Mouse (Mus musculus) kidney, postnatal 0 days (tissue): ENCODE data around the gene Slc6a19. TPM values are rescaled to one million over a fixed set of nuclear protein-coding genes. Genes with fewer than 3 reads are reported as not detected.

Source experiments
- ATAC-seq: fragments of 200-750 bp; cut with Nextera tagmentation; replicated peaks from 2 replicates; pipeline ENCODE4 v1.8.0; 2017; ENCODE audit warnings: low read depth, moderate number of reproducible peaks, moderate TSS enrichment, moderate library complexity; ENCODE audit not compliant: low FRiP score
- DNase-seq: peaks from one replicate; pipeline ENCODE4 v3.0.0-alpha.2; 2016; ENCODE audit warnings: low spot score
- H3K27ac ChIP-seq: fragments of 300-500 bp; sonication (generic); 2 replicates; pipeline ENCODE4 v1.5.1; 2014; ENCODE audit warnings: mild to moderate bottlenecking
- H3K27me3 ChIP-seq: fragments of 300-500 bp; sonication (generic); 2 replicates; pipeline ENCODE4 v1.6.1; 2014; ENCODE audit warnings: low read length, mixed read lengths; ENCODE audit not compliant: insufficient read depth
- H3K36me3 ChIP-seq: fragments of 300-500 bp; sonication (generic); 2 replicates; pipeline ENCODE4 v1.6.1; 2014; ENCODE audit warnings: low read length, mixed read lengths; ENCODE audit not compliant: insufficient read depth
- H3K4me1 ChIP-seq: fragments of 300-500 bp; sonication (generic); replicated peaks from 2 replicates; pipeline ENCODE4 v1.6.1; 2014; ENCODE audit warnings: antibody characterized with exemption, low read length, mixed read lengths; ENCODE audit not compliant: insufficient read depth
- H3K4me2 ChIP-seq: fragments of 300-500 bp; sonication (generic); 2 replicates; pipeline ENCODE4 v1.6.1; 2014; ENCODE audit warnings: mild to moderate bottlenecking, low read length, moderate library complexity, mixed read lengths
- H3K4me3 ChIP-seq: fragments of 300-500 bp; sonication (generic); replicated peaks from 2 replicates; pipeline ENCODE4 v1.5.1; 2014; ENCODE audit warnings: low read depth, low read length
- H3K9ac ChIP-seq: fragments of 300-500 bp; sonication (generic); 2 replicates; pipeline ENCODE4 v1.6.1; 2014; ENCODE audit warnings: low read depth, low read length
- H3K9me3 ChIP-seq: fragments of 300-500 bp; sonication (generic); replicated peaks from 2 replicates; pipeline ENCODE4 v1.6.1; 2016; ENCODE audit warnings: low read length, inconsistent platforms, mixed read lengths
- CTCF ChIP-seq: IDR thresholded peaks from 2 replicates; pipeline ENCODE4 v1.5.1; 2016; ENCODE audit warnings: antibody characterized with exemption, low read depth, mild to moderate bottlenecking, moderate library complexity
- WGBS: fragments of 180-500 bp; shearing (Covaris S2); extraction: QIAGEN DNeasy Blood & Tissue Kit; methylation state at CpG from one replicate; pipeline ENCODE4 v1.1.7; 2014; 5-methylcytosine and 5-hydroxymethylcytosine counted together
- polyA plus RNA-seq: library from polyadenylated mRNA; unstranded; fragments of >200 nt; fragmentation: Nextera tagmentation; extraction: Ambion mirVana; gene quantifications from 2 replicates; pipeline ENCODE4 v1.2.1, GENCODE M21; 2015

The Slc6a19 gene
- polyA plus RNA-seq, 1 experiment from 2014 or later: 5.9 TPM

DNA sequence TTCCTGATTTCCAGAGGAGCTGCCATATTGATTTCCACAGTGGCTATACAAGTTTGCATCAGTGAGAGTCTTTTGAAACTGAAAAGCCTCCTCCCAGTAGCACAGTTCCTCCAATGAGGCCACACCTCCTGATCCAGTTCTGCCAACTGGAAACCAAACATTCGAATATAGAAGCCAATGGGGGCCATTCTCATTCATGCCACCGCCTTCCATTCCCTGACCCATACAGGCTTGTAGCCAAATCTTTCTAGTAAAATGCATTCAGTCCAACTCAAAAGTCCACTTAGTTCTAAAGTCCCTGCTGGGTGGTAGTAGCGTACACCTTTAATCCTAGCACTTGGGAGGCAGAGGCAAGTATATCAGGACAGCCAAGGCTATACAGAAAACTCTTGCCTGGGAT is 51.4 kb downstream of the Slc6a19 start:
- Histone ChIP-seq H3K9ac (no peak overlapping the region), H3K4me1 (no peaks in the 10 kb centered on the region), H3K27me3 (no peaks in the 10 kb centered on the region), H3K4me3 (no peak overlapping the region), H3K4me2 (no peak overlapping the region), H3K9me3 (no peaks in the 10 kb centered on the region), H3K36me3 (no peaks in the 10 kb centered on the region), H3K27ac (no peak overlapping the region)
- no peak for TF ChIP-seq CTCF
- DNase-seq (no peak), ATAC-seq (no peak)
- WGBS: 81% methylated on average over 3 of the region's 3 CpGs

DNA sequence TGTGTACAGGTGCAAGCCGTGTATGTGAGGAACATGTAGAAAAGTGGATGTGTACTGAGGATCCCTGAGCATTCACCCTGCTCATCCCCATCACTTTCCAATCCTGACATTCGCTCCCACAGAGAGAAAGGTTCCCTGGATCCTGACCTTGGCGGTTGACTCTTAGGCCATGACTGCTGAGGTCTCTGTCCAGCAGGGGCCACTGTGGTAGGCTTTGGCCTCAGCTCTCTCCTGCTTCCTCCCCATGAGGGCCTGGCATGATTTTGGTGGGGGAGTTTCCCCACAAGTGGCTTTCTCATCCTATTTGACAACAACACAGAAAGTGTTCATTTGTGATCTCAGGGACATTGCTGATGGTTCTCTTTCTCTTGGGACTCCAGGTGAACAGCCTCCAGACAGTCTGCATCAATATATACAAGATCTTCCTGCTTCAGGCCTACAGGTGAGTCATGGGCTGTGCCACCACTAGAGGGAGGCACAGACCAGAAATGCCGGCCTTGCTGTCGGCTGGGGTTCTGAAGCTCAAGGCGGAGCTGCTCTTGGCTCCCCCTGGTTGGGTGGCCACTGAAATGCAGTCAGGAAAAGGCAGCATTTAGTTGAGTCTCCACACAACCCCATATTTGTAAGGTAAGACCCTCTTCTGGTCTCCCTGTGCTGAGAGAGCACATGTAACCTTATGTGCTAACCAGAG is 58.1 kb downstream of the Slc6a19 start:
- 36% methylated on average over 6 of the region's 6 CpGs for WGBS
- ATAC-seq: peak; percentile 85
- peak; percentile 82 for DNase-seq
- no peaks in the 10 kb centered on the region for H3K4me1 ChIP-seq
- H3K9ac ChIP-seq: no peak overlapping the region
- TF ChIP-seq CTCF: peak; percentile 92
- no peak overlapping the region for H3K27ac ChIP-seq
- no peak overlapping the region for H3K4me2 ChIP-seq
- H3K36me3 ChIP-seq: no peaks in the 10 kb centered on the region
- H3K4me3 ChIP-seq: no peak overlapping the region
- H3K27me3 ChIP-seq: no peaks in the 10 kb centered on the region
- no peaks in the 10 kb centered on the region for H3K9me3 ChIP-seq

DNA sequence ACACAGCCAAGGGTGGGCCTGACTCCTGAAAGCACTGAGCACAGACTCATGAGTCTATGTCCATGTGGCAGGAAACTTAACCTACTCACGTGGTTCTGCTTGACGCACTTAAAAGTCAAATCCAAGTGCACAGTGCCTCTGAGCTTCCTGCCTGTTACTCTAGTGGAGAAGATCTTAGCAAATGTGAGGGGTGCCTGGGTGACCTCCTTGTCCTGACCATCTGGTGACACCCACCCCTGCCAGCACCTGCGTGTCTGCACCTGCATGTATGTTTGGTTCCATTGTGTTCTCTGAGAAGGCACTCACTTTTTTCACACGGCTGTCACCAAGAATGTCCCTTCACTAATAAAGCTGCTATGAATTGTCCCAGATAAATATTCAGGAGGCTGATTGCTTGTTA is 63.4 kb downstream of the Slc6a19 start:
- 0 out of 2 replicates have a peak, but pooled peaks cover 2% of the 10 kb centered on the region for H3K36me3 ChIP-seq

DNA sequence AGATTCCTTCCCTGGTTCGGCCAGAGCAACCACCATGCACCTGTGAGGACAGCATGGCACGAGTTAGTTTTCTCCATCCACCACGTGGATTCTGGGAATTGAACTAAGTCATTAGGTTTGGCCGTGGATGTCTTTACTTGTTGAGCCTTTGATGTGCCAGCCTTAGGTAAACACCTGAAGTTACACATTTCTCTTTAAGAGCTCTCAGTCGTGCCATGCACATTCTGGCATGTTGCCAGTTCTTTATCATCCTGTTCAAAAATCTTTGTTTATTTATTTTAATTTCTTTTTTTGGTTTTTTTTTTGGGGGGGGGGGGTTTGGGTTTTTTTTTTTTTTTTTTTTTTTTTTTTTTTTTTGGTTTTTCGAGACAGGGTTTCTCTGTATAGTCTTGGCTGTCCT is 66.8 kb downstream of the Slc6a19 start:
- no peak overlapping the region for H3K4me3 ChIP-seq
- no peak for TF ChIP-seq CTCF
- H3K27ac ChIP-seq: no peak overlapping the region
- WGBS: 74% methylated on average over 5 of the region's 6 CpGs
- H3K4me1 ChIP-seq: no peaks in the 10 kb centered on the region
- no peak for DNase-seq
- no peaks in the 10 kb centered on the region for H3K27me3 ChIP-seq
- no peaks in the 10 kb centered on the region for H3K9me3 ChIP-seq
- no peak overlapping the region for H3K9ac ChIP-seq
- no peak overlapping the region for H3K4me2 ChIP-seq
- H3K36me3 ChIP-seq: 0 out of 2 replicates have a peak, but pooled peaks cover 5% of the 10 kb centered on the region
- no peak for ATAC-seq

More for the DNA sequence above, 63.4 kb downstream of the Slc6a19 start:
- TF ChIP-seq CTCF: no peak
- no peak overlapping the region for H3K27ac ChIP-seq
- H3K9me3 ChIP-seq: no peaks in the 10 kb centered on the region
- DNase-seq (no peak), ATAC-seq (no peak)
- H3K4me1 ChIP-seq: no peaks in the 10 kb centered on the region
- 76% methylated on average over 4 of the region's 4 CpGs for WGBS
- H3K27me3 ChIP-seq: no peaks in the 10 kb centered on the region
- H3K4me2 ChIP-seq: no peak overlapping the region
- no peak overlapping the region for H3K9ac ChIP-seq
- no peak overlapping the region for H3K4me3 ChIP-seq

DNA sequence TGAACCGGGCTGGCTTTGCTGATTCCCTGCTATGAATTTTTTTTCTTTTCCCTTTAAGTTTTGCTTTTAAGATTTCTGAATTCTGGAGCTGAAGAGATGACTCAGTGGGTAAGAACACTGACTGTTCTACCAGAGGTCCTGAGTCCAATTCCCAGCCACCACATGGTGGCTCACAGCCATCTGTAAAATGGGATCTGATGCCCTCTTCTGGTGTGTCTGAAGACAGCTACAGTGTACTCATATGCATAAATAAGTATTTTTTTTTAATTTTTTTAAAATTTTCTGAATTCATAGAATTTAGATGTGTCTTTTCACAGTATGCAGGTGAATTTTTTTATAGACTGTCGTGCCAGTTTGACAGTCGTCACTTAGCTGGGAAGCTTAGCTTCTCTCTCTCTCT is 72.8 kb downstream of the Slc6a19 start:
- Histone ChIP-seq H3K9ac (no peak overlapping the region), H3K27me3 (no peaks in the 10 kb centered on the region), H3K27ac (no peak overlapping the region), H3K9me3 (no peaks in the 10 kb centered on the region), H3K36me3 (0 out of 2 replicates have a peak, but pooled peaks cover 2% of the 10 kb centered on the region), H3K4me1 (peaks cover 7% of the 10 kb centered on the region), H3K4me3 (no peak overlapping the region), H3K4me2 (no peak overlapping the region)
- no peak for DNase-seq
- 94% methylated on average over 3 of the region's 3 CpGs for WGBS
- TF ChIP-seq CTCF: no peak
- ATAC-seq: no peak

Other genes with a start within 250 kb of the Slc6a19 start
- 21.8 and 23.6 TPM in 2 replicates for gene Lpcat1, start 237.7 kb downstream of the Slc6a19 start, polyA plus RNA-seq
- not detected in 2 replicates for gene Slc6a3, start 168.1 kb downstream of the Slc6a19 start, polyA plus RNA-seq
- 123 and 129 TPM in 2 replicates for gene Clptm1l, start 100.9 kb downstream of the Slc6a19 start, polyA plus RNA-seq
- gene Tert, start 78.0 kb downstream of the Slc6a19 start, polyA plus RNA-seq: 2.5 and 2.6 TPM in 2 replicates
- gene Slc6a18, start 26.8 kb downstream of the Slc6a19 start, polyA plus RNA-seq: 75.5 and 76.6 TPM in 2 replicates
- 14.7 and 16.1 TPM in 2 replicates for gene Slc12a7, start 28.2 kb upstream of the Slc6a19 start, polyA plus RNA-seq
- 8.9 and 10.1 TPM in 2 replicates for gene Nkd2, start 142.8 kb upstream of the Slc6a19 start, polyA plus RNA-seq
- gene Trip13, start 232.9 kb upstream of the Slc6a19 start, polyA plus RNA-seq: 19.1 and 21.9 TPM in 2 replicates
- gene Brd9, start 232.9 kb upstream of the Slc6a19 start, polyA plus RNA-seq: 35.5 and 39.0 TPM in 2 replicates